In genomic region chr14:33804321-33804720, GRCm38 (mm10) we compare ENCODE assay signal across 12 mouse cellular contexts.
"Had no signal": no experiment of that assay in that cellular context is flagged by ENCODE, and none has a peak within 500 bp of the region (broad histone marks: within the 10 kb centered on the region; RNA-seq: fewer than 3 reads in every experiment).

No protein-coding gene starts in this region.

- DNase-seq: kidney, postnatal 14 days; left cerebral cortex, postnatal 4 days; lung, adult 18-20 months; lung, postnatal 36 days; midbrain, embryonic 14.5 days; retina, postnatal 1 day; right cerebral cortex, postnatal 4 days; thymus, postnatal 4 days had no signal

- H3K36me3 ChIP-seq: limb, embryonic 13.5 days; neural tube, embryonic 13.5 days; stomach, embryonic 15.5 days had no signal

- H3K9ac ChIP-seq: limb, embryonic 13.5 days; liver, embryonic 14.5 days; neural tube, embryonic 13.5 days; stomach, embryonic 15.5 days had no signal

- H3K27ac ChIP-seq: limb, embryonic 13.5 days; liver, embryonic 14.5 days; neural tube, embryonic 13.5 days; stomach, embryonic 15.5 days had no signal

- H3K9me3 ChIP-seq: neural tube, embryonic 13.5 days; stomach, embryonic 15.5 days had no signal

- H3K27me3 ChIP-seq: limb, embryonic 13.5 days; neural tube, embryonic 13.5 days; stomach, embryonic 15.5 days had no signal

- H3K4me2 ChIP-seq: limb, embryonic 13.5 days; neural tube, embryonic 13.5 days; stomach, embryonic 15.5 days had no signal

- H3K4me3 ChIP-seq: limb, embryonic 13.5 days; neural tube, embryonic 13.5 days; stomach, embryonic 15.5 days had no signal
